Mouse (Mus musculus) CD4-positive, CD25-positive, alpha-beta regulatory T cell (primary cell): ENCODE data around the gene 4930563M21Rik. TPM values are rescaled to one million over a fixed set of nuclear protein-coding genes. Genes with fewer than 3 reads are reported as not detected.

ENCODE experiments used
- polyA plus RNA-seq: library from polyadenylated mRNA; unstranded; fragments of 100-300 nt; shearing (Covaris generic); gene quantifications from one replicate; pipeline ENCODE4 v1.2.1, GENCODE M21; 2017

Gene 4930563M21Rik
- polyA plus RNA-seq = not detected

DNA sequence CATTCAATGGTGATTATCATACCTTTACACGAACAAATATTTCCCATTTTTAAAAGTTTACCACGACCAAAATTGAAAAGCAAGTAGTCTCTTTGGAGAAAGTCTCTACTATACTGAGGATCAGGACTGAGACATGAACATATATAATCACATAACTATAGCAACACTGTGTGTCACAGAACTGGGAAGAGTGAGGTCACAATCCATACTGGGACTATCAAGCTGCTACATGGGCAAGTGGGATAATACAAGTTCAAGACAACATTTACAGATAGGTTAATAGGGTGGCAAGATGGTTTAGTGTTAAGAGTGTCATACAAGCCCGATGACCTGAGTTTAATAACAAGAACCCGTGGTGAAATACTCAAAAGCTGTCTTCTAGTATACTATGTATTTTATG lies at the start of gene 4930563M21Rik:
4930563M21Rik (minus strand) TSS at position 101 of the 400 bp plus-strand sequence.

DNA sequence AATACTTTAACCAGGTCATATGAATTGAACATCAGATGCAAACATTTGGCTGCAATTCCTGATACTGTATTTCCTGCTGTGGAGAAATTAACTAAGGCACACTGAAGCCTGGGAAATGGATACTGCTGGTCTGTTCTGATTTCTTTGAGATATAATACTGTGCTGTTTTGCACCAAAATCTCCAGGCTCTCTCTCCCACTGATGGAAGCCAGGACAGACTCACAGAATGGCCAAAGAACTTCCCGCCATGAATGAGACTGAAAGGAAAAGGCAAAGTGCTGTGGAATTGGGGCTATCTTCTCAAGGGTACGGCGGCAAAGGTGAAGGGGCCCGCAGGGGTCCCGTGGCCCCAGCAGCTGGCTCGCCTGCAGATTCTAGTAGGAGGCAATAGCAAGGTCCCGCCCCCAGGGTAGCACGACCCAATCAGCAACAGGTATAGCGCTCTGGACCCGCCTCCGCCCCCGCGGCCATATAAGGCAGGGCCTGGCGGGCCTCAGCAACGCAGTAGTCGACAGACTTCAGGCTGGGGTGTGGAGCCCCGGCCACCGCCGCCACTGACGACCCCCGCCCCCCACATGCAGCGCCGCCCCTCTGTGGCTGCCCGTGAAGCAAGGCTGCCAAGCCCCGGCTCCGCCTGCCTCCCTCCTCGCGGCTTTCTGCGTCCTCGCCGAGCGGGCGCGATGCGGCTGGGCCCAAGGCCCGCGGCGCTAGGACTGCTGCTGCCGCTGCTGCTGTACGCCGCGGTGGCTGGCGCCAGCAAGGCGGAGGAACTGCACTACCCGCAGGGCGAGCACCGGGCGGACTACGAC lies 31.2 kb upstream of the 4930563M21Rik start, which contains the start of gene Rcn2:
Rcn2 (plus strand) TSS at position 474 of the 809 bp plus-strand sequence.

DNA sequence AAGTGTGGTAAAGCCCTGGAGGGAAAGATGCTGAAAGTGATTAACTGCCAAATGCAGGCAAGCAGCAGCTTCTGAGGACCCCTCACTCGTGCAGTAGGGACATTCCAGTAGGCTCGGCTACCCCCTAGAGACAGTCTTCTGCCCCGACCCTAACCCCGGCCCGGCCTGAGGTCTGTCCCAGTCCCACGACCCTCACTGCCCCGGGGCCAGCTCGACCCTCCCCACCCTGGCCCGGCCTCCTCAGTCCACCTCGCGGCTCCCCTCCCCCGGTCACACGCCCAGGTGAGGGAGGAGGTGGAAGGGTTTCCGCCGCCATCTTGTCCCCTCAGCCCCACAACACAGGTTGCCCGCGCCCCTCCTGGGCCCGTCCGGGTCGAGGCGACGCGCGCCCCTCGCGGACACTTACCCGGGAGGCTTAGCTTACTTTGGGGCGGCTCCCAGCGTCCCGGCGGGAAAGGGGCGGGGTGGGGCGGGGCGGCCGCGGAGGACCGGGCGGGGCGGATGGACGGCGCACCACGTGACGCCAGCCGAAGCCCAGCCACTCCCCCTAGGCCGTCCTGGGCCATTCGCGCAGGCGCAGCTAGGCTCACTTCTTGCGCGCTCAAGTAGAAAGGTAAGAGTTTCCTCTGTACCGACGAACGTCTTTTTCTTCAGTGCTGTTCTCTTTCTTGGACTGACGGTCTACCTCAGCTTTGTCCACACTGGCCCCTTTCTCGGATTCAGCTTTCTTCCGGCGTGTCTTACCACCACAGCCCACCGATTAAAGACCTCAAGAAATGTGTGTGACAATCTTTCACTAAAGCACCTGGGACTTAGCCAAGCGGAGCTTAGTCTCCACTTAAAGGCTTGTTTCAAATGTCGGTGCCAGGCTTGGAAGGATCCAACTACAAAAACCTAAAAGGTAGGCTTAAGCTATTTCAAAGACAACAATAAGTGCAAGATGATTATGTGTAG lies 72.4 kb downstream of the 4930563M21Rik start, which contains the start of gene Scaper:
Scaper (minus strand) TSS at position 456 of the 954 bp plus-strand sequence.

Other genes starting within 250 kb of the 4930563M21Rik start
- 28.8 TPM for gene Scaper, start 72.4 kb downstream of the 4930563M21Rik start, polyA plus RNA-seq
- 87.5 TPM for gene Rcn2, start 31.3 kb upstream of the 4930563M21Rik start, polyA plus RNA-seq
- gene Pstpip1, start 79.4 kb upstream of the 4930563M21Rik start, polyA plus RNA-seq = 148 TPM
- 69.4 TPM for gene Tspan3, start 154.9 kb upstream of the 4930563M21Rik start, polyA plus RNA-seq